27 mouse cellular contexts compared by ENCODE assay signal in genomic region chr8:112681757-112682156, GRCm38 (mm10).
DNase-seq lines count a peak whose midpoint lies in the region; TF ChIP-seq lines count a peak whose summit lies in the region.
"Had no signal": no experiment of that assay in that cellular context is flagged by ENCODE, and none has a peak within 500 bp of the region (broad histone marks: within the 10 kb centered on the region; RNA-seq: fewer than 3 reads in every experiment).

No protein-coding gene starts in this region.

- no peak overlapping the region for H3K4me3 ChIP-seq in cerebellum, adult 2 months (replicated peaks; ENCODE audit: insufficient read depth, low read depth, low read length)
- H3K4me3 ChIP-seq: embryonic facial prominence, embryonic 15.5 days; heart, embryonic 15.5 days; hindbrain, embryonic 15.5 days; intestine, embryonic 15.5 days; layer of hippocampus, adult 2 months; limb, embryonic 15.5 days; megakaryocyte, embryonic 14.5 days; myocyte; neural tube, embryonic 13.5 days had no signal

- peaks cover 7% of the 10 kb centered on the region; the same call in 1 of the 2 replicates for H3K4me1 ChIP-seq in cerebellum, adult 2 months (ENCODE audit: control insufficient read depth, insufficient read depth, low read length)
- H3K4me1 ChIP-seq: embryonic facial prominence, embryonic 15.5 days; heart, embryonic 15.5 days; hindbrain, embryonic 15.5 days; intestine, embryonic 15.5 days; limb, embryonic 15.5 days; megakaryocyte, embryonic 14.5 days; neural tube, embryonic 13.5 days had no signal

- peak; percentile 9 to 12 for DNase-seq in layer of hippocampus, adult 8-10 months (ENCODE audit: low spot score in 2 of 2)
- DNase-seq in layer of hippocampus, adult 11-12 months (ENCODE audit: low spot score): no peak
- peak; percentile 33 for DNase-seq in brain, embryonic 14.5 days (ENCODE audit: low read depth)
- DNase-seq in cerebellum, adult 2 months: peak; percentile 63 to 82
- DNase-seq in cerebellum, postnatal 25 days: peak; percentile 62 to 65
- DNase-seq in ovary, postnatal 36 days (ENCODE audit: low spot score): no peak
- DNase-seq in T-cell, adult 2 months (ENCODE audit: low spot score): no peak
- DNase-seq: adrenal gland, postnatal 25 days; gastrocnemius, postnatal 25 days; heart, adult 18-20 months; heart, postnatal 4 days; kidney, adult 8-10 months; kidney, postnatal 14 days; lung, embryonic 14.5 days; midbrain, embryonic 14.5 days; right cerebral cortex, adult 18-20 months had no signal

- 9% methylated on average over 9 of the region's 9 CpGs for WGBS in cerebellum, adult 2 months

- no peak for TF ChIP-seq CTCF in brain, embryonic 14.5 days (IDR thresholded peaks at IDR 0.05; ENCODE audit: borderline replicate concordance, extremely low read depth, insufficient read depth, insufficient read length)
- no peak for TF ChIP-seq CTCF in cerebellum, adult 2 months (IDR thresholded peaks at IDR 0.05; ENCODE audit: borderline replicate concordance, insufficient read depth, low read depth, low read length)

- H3K27me3 ChIP-seq in cerebellum, adult 2 months (ENCODE audit: control insufficient read depth, insufficient read depth, low read length): no peaks in the 10 kb centered on the region
- H3K27me3 ChIP-seq: embryonic facial prominence, embryonic 15.5 days; heart, embryonic 15.5 days; hindbrain, embryonic 15.5 days; intestine, embryonic 15.5 days; limb, embryonic 15.5 days; megakaryocyte, embryonic 14.5 days; neural tube, embryonic 13.5 days had no signal

- H3K27ac ChIP-seq in cerebellum, adult 2 months (ENCODE audit: insufficient read depth, low read length): no peak overlapping the region
- H3K27ac ChIP-seq: embryonic facial prominence, embryonic 15.5 days; heart, embryonic 15.5 days; hindbrain, embryonic 15.5 days; intestine, embryonic 15.5 days; layer of hippocampus, adult 2 months; limb, embryonic 15.5 days; liver, embryonic 14.5 days; neural tube, embryonic 13.5 days; stomach, postnatal 0 days had no signal

- no peak for TF ChIP-seq POLR2A in brain, embryonic 14.5 days (IDR thresholded peaks at IDR 0.05; ENCODE audit: borderline replicate concordance, extremely low read depth, insufficient read depth, insufficient read length, poor library complexity, severe bottlenecking)
- TF ChIP-seq POLR2A in cerebellum, adult 2 months (IDR thresholded peaks at IDR 0.05; ENCODE audit: borderline replicate concordance, insufficient read depth, low read length): no peak

Comparison
In these comparisons a context has a peak if more than half of its experiments do, and no peak if none do; other contexts are left out.
1. DNase-seq: peak in layer of hippocampus, adult 8-10 months (2 of 2), brain, embryonic 14.5 days (single experiment), cerebellum, adult 2 months (2 of 2) and cerebellum, postnatal 25 days (2 of 2); none in layer of hippocampus, adult 11-12 months (single experiment), ovary, postnatal 36 days (single experiment) and T-cell, adult 2 months (single experiment).